Mouse (Mus musculus) sigmoid colon, adult 10 weeks (tissue): Measurements from ENCODE around the gene Casp12. TPM values are rescaled to one million over a fixed set of nuclear protein-coding genes. Genes with fewer than 3 reads are reported as not detected.

ENCODE experiments used
- polyA plus RNA-seq: library from polyadenylated mRNA; stranded (reverse); fragments of 350-450 nt; fragmentation: Illumina TruSeq; extraction: RNeasy Lipid Tissue Mini Kit (QIAGEN cat#74804); gene quantifications from one replicate; pipeline ENCODE4 v1.2.3, GENCODE M21; 2014; ENCODE audit warnings: low read depth, low replicate concordance

The Casp12 gene
- 50.5 TPM for polyA plus RNA-seq

GRCm38 (mm10) chr9:5345291-5345898 lies at the start of gene Casp12:
TSS of gene Casp12 (plus strand) at chr9:5345430.

GRCm38 (mm10) chr9:5298329-5299131 lies 46.7 kb upstream of the Casp12 start, which contains the start of gene Casp1:
TSS of gene Casp1 (plus strand) at chr9:5298517.

DNA sequence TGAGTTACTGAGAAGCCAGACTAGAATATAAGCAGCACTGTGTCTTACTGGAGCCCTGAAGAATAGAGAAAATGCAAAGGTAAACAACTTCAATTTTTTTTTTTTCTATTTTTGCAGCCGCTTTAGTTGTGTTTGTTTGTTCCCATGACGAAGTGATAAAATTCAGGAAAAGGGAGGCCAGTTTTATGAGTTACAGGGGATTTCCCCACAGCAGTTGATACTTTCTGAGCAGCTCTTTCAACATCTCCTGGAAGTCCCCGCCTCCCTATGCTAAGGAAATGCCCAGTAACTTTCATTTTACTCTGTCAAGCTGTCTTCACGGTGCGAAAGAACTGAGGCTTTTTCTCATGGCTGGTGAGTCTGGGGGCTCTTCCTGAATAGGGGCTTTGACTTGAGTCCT lies 36.7 kb upstream of the Casp12 start, which contains the start of gene Casp4:
Gene Casp4, plus strand, starts transcription at position 268 of the 400 bp plus-strand sequence.

Other genes with a start within 250 kb of the Casp12 start
- gene Casp1, start 46.9 kb upstream of the Casp12 start, polyA plus RNA-seq, result 640 TPM
- 118 TPM for gene Casp4, start 36.6 kb upstream of the Casp12 start, polyA plus RNA-seq